ENCODE assay signal across 8 mouse cellular contexts in genomic region chr3:59005996-59006730, GRCm38 (mm10). TPM values are rescaled to one million over a fixed set of nuclear protein-coding genes. Genes with fewer than 3 reads are reported as not detected.
DNase-seq lines count a peak whose midpoint lies in the region; ATAC-seq and TF ChIP-seq lines count a peak whose summit lies in the region.

No protein-coding gene starts in this region.

- peak overlapping the region; percentile 62 for H3K4me3 ChIP-seq in ES-Bruce4 (ENCODE audit: low read depth, low read length)
- peak overlapping the region; percentile 80 for H3K4me3 ChIP-seq in embryonic facial prominence, embryonic 14.5 days (ENCODE audit: low read depth, low read length)
- H3K4me3 ChIP-seq in heart, embryonic 16.5 days (ENCODE audit: low read length) = peak overlapping the region; percentile 74

- no peak for TF ChIP-seq POLR2A in ES-Bruce4 (IDR thresholded peaks at IDR 0.05; ENCODE audit: insufficient read depth, low read length)

- ATAC-seq in embryonic facial prominence, embryonic 14.5 days (ENCODE audit: low read depth) = peak; percentile 58
- ATAC-seq in heart, embryonic 16.5 days (replicated peaks; ENCODE audit: extremely low read depth, insufficient read depth, low FRiP score) = peak; percentile 68
- no peak for ATAC-seq in inflammation-experienced regulatory T-cells, adult 6 months

- H3K27ac ChIP-seq in ES-Bruce4 (ENCODE audit: insufficient read depth, low read length) = no peak overlapping the region
- peak overlapping the region; percentile 91 for H3K27ac ChIP-seq in embryonic facial prominence, embryonic 14.5 days (replicated peaks; ENCODE audit: low read depth, low read length)
- H3K27ac ChIP-seq in heart, embryonic 16.5 days (ENCODE audit: low read length) = peak overlapping the region; percentile 94

- no peaks in the 10 kb centered on the region for H3K4me1 ChIP-seq in ES-Bruce4 (ENCODE audit: control insufficient read depth, insufficient read depth, low read length)
- H3K4me1 ChIP-seq in embryonic facial prominence, embryonic 14.5 days (ENCODE audit: control insufficient read depth, insufficient read depth, low read length) = 0 out of 2 replicates have a peak, but pooled peaks cover 8% of the 10 kb centered on the region
- peaks cover 10% of the 10 kb centered on the region for H3K4me1 ChIP-seq in heart, embryonic 16.5 days (ENCODE audit: control insufficient read depth, insufficient read depth, low read length)

- DNase-seq in adrenal gland, postnatal 25 days = peak; percentile 57
- peak; percentile 54 for DNase-seq in embryonic facial prominence, embryonic 14.5 days (ENCODE audit: low spot score)
- DNase-seq in kidney, postnatal 25 days = peak; percentile 14 to 41
- DNase-seq in lung, postnatal 14 days = peak; percentile 17
- DNase-seq in right cerebral cortex, postnatal 25 days = peak; percentile 70

- H3K27me3 ChIP-seq in ES-Bruce4 (ENCODE audit: control insufficient read depth, insufficient read depth, low read length, poor library complexity, severe bottlenecking) = peaks cover 9% of the 10 kb centered on the region
- peaks cover 4% of the 10 kb centered on the region; the same call in 1 of the 2 replicates for H3K27me3 ChIP-seq in embryonic facial prominence, embryonic 14.5 days (replicated peaks; ENCODE audit: control insufficient read depth, insufficient read depth, low read length)
- H3K27me3 ChIP-seq in heart, embryonic 16.5 days (ENCODE audit: control insufficient read depth, insufficient read depth, low read length) = peaks cover 3% of the 10 kb centered on the region

- no peaks in the 10 kb centered on the region for H3K36me3 ChIP-seq in ES-Bruce4 (ENCODE audit: control insufficient read depth, insufficient read depth, low read length, poor library complexity, severe bottlenecking)
- no peaks in the 10 kb centered on the region for H3K36me3 ChIP-seq in embryonic facial prominence, embryonic 14.5 days (ENCODE audit: control insufficient read depth, insufficient read depth, low read length)
- H3K36me3 ChIP-seq in heart, embryonic 16.5 days (ENCODE audit: control insufficient read depth, insufficient read depth) = no peaks in the 10 kb centered on the region

- WGBS in embryonic facial prominence, embryonic 14.5 days = 0% methylated on average over 26 of the region's 83 CpGs
- under 1% methylated on average over 61 of the region's 83 CpGs for WGBS in heart, embryonic 16.5 days

- peak overlapping the region; percentile 69 for H3K9ac ChIP-seq in ES-Bruce4 (ENCODE audit: low read depth, poor library complexity, severe bottlenecking)
- H3K9ac ChIP-seq in embryonic facial prominence, embryonic 14.5 days (ENCODE audit: low read depth, low read length) = peak overlapping the region; percentile 77
- peak overlapping the region; percentile 82 for H3K9ac ChIP-seq in heart, embryonic 16.5 days (ENCODE audit: low read length)

- no peaks in the 10 kb centered on the region for H3K9me3 ChIP-seq in ES-Bruce4 (replicated peaks; ENCODE audit: control insufficient read depth, insufficient read depth, low read length, poor library complexity, severe bottlenecking)
- H3K9me3 ChIP-seq in embryonic facial prominence, embryonic 14.5 days (ENCODE audit: control insufficient read depth, low read length) = no peaks in the 10 kb centered on the region
- no peaks in the 10 kb centered on the region for H3K9me3 ChIP-seq in heart, embryonic 16.5 days (replicated peaks; ENCODE audit: control insufficient read depth, low read length)

- peak overlapping the region; percentile 99 for H3K4me2 ChIP-seq in embryonic facial prominence, embryonic 14.5 days (ENCODE audit: low read depth, low read length)
- H3K4me2 ChIP-seq in heart, embryonic 16.5 days (ENCODE audit: low read depth, low read length) = peak overlapping the region; percentile 100

- TF ChIP-seq EP300 in ES-Bruce4 (IDR thresholded peaks at IDR 0.05; ENCODE audit: insufficient read depth, low read depth, low read length) = no peak

- no peak for TF ChIP-seq CTCF in ES-Bruce4 (IDR thresholded peaks at IDR 0.05; ENCODE audit: low read depth, low read length)

RNA-seq across cellular contexts. Expression of gene Med12l, which starts 0.5 kb away (rescaled TPM):
- 10.3 and 11.7 TPM in 2 replicates for polyA plus RNA-seq in ES-Bruce4 (2011; ENCODE audit: insufficient read depth, insufficient read length, low read depth, missing spikeins)
- total RNA-seq in adrenal gland, postnatal 25 days (2021) = 18.3 and 18.5 TPM in 2 replicates
- 3.3 and 3.4 TPM in 2 replicates for polyA plus RNA-seq in embryonic facial prominence, embryonic 14.5 days (2014; fragmentation: Nextera tagmentation; extraction: Ambion mirVana)
- polyA plus RNA-seq in heart, embryonic 16.5 days (2015; fragmentation: Nextera tagmentation; extraction: Ambion mirVana) = 2.3 and 2.6 TPM in 2 replicates
- 1 to 10 TPM in 1 of 3 experiments, under 1 TPM in 2; 0.48 to 1.5 (median 0.61) TPM for polyA plus RNA-seq in inflammation-experienced regulatory T-cells, adult 6 months (2017; shearing (Covaris generic))

Comparison
In these comparisons a context has a peak if more than half of its experiments do, and no peak if none do; other contexts are left out.
1. DNase-seq: peak in every context shown above with its lines; median percentile 70 in right cerebral cortex, postnatal 25 days; 57 in adrenal gland, postnatal 25 days; 54 in embryonic facial prominence, embryonic 14.5 days; 28 in kidney, postnatal 25 days; 17 in lung, postnatal 14 days.